Mouse (Mus musculus) cortical plate, adult 2 months (tissue): ENCODE data around the gene Gm42688. TPM values are rescaled to one million over a fixed set of nuclear protein-coding genes. Genes with fewer than 3 reads are reported as not detected.

Source experiments
- H3K27ac ChIP-seq: fragments of 200-500 bp; 2 replicates; pipeline ENCODE4 v1.5.1; 2012; ENCODE audit warnings: low read length, control low read depth, inconsistent platforms; ENCODE audit not compliant: insufficient read depth
- H3K4me1 ChIP-seq: fragments of 200-500 bp; 2 replicates; pipeline ENCODE4 v1.6.1; 2011; ENCODE audit warnings: low read length; ENCODE audit not compliant: control insufficient read depth, insufficient read depth
- H3K4me3 ChIP-seq: fragments of 200-500 bp; 2 replicates; pipeline ENCODE4 v1.5.1; 2011; ENCODE audit warnings: mild to moderate bottlenecking, low read length, control low read depth; ENCODE audit not compliant: insufficient read depth
- CTCF ChIP-seq: fragments of 200-500 bp; IDR thresholded peaks from 2 replicates; pipeline ENCODE4 v1.5.1; 2011; ENCODE audit warnings: mild to moderate bottlenecking, control low read depth, low read length; ENCODE audit not compliant: insufficient read depth; ENCODE audit errors: extremely low read depth
- POLR2A ChIP-seq: fragments of 200-500 bp; IDR thresholded peaks from 2 replicates; pipeline ENCODE4 v1.6.1; 2011; ENCODE audit warnings: mild to moderate bottlenecking, low read length, control low read depth; ENCODE audit not compliant: insufficient read depth; ENCODE audit errors: extremely low read depth
- polyA plus RNA-seq: library from polyadenylated mRNA; depleted of rRNA; stranded (reverse); fragments of >200 nt; gene quantifications from 2 replicates; pipeline ENCODE4 v1.2.3, GENCODE M21; 2012

Gene Gm42688
- polyA plus RNA-seq, 1 experiment: 7.8 TPM

DNA sequence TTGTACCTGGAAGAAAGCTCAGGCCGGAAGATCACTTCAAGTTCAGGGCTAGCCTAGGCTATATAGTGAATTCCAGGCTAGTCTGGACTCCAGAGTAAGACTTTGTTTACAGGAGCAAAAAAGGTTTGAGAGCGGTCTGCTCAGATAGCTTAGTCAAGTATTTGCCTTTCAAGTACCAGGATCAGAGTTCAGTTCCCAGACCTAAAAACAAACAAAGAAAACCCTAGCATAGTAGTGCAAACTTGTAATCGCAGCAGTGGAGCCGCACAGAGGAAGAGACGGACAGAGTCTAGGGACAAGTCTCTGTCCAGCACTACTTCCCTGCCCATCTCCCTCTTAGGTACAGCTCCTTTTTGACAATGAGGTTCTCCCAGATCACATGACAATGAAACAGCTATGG, 21.2 kb upstream of the Gm42688 start:
- H3K4me1 ChIP-seq: 0 out of 2 replicates have a peak, but pooled peaks cover 3% of the 10 kb centered on the region
- TF ChIP-seq POLR2A (no peak), CTCF (no peak)
- no peak overlapping the region for H3K27ac ChIP-seq
- no peak overlapping the region for H3K4me3 ChIP-seq

GRCm38 (mm10) chr6:83083497-83083896, 17.9 kb upstream of the Gm42688 start:
- Histone ChIP-seq H3K4me3 (no peak overlapping the region), H3K4me1 (0 out of 2 replicates have a peak, but pooled peaks cover 3% of the 10 kb centered on the region), H3K27ac (no peak overlapping the region)
- TF ChIP-seq CTCF (no peak), POLR2A (no peak)

- Histone ChIP-seq H3K4me1 (no peaks in the 10 kb centered on the region), H3K4me3 (no peak overlapping the region), H3K27ac (no peak overlapping the region)
- TF ChIP-seq POLR2A: no peak
- no peak for TF ChIP-seq CTCF
These were observed 16.9 kb upstream of the Gm42688 start for GRCm38 (mm10) chr6:83084477-83084876.

GRCm38 (mm10) chr6:83086121-83087035, 15.0 kb upstream of the Gm42688 start, which contains the start of gene Lbx2:
Lbx2 (plus strand) TSS chr6:83086367.
- H3K27ac ChIP-seq: no peak within 1 kb of the TSS
- no peak for TF ChIP-seq CTCF
- TF ChIP-seq POLR2A: no peak
- no peak within 1 kb of the TSS; the same call in 1 of the 2 replicates for H3K4me3 ChIP-seq
- no peaks in the 10 kb centered on the region for H3K4me1 ChIP-seq

DNA sequence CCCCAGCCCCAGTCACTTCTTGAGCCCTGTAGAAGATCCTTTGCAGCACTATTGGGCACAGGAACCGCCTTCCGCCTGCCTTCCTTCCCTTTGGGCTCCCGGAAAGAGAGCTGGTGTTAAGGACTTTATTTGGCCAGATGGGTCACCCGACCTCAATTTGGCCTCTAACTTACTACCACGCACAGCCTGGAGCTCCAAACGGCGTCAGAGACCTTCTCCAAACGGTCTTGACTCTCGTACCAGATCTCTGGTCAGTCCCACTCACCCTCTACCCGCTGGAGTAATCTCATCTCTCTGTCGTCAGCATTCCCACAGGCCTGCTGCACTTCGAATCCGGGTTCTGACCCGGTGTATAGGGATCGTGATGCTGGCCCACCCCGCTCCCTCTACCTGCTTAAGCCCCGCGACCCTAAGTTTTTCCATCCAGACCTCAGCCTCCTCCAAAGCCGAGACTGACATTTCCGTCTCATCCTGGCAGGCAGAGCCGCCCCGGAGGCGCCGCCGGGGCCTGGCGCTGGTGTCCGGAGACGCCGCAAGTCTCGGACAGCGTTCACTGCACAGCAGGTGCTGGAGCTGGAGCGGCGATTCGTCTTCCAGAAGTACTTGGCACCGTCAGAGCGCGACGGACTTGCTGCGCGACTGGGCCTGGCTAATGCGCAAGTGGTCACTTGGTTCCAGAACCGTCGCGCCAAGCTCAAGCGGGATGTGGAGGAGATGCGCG, 14.1 kb upstream of the Gm42688 start:
- TF ChIP-seq POLR2A (no peak), CTCF (no peak)
- Histone ChIP-seq H3K4me3 (no peak overlapping the region; the same call in 1 of the 2 replicates), H3K4me1 (no peaks in the 10 kb centered on the region), H3K27ac (no peak overlapping the region)

- Histone ChIP-seq H3K4me3 (no peak overlapping the region), H3K27ac (no peak overlapping the region), H3K4me1 (no peaks in the 10 kb centered on the region)
- no peak for TF ChIP-seq POLR2A
- no peak for TF ChIP-seq CTCF
These were observed 13.5 kb upstream of the Gm42688 start for GRCm38 (mm10) chr6:83087926-83088260.

- Histone ChIP-seq H3K27ac (no peak overlapping the region), H3K4me1 (no peaks in the 10 kb centered on the region), H3K4me3 (no peak overlapping the region)
- TF ChIP-seq POLR2A: no peak
These were observed 8.8 kb upstream of the Gm42688 start for GRCm38 (mm10) chr6:83092416-83093127.

DNA sequence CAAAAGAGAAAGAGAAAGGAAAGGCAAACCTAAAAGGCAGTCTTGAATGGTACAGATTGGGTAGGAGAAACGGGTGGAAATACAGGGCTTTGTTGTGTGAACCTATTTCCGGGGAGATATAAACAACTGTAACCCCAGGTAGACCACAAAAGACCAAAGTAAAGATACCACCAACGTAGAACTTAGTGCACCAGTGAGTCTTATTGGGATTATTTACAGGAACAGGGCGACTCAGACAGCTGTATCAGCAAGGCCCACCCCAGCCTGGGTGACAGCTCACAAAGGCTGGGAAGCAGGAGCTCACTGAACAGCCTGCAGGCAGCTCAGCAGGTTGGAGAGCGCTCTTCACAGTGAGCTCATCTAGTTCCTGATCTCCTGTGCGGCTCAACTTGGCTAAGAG, 5.4 kb upstream of the Gm42688 start:
- TF ChIP-seq POLR2A (no peak), CTCF (no peak)
- Histone ChIP-seq H3K4me3 (no peak overlapping the region), H3K4me1 (no peaks in the 10 kb centered on the region), H3K27ac (no peak overlapping the region)

- Histone ChIP-seq H3K4me1 (peaks cover 2% of the 10 kb centered on the region), H3K4me3 (no peak overlapping the region), H3K27ac (no peak overlapping the region)
- TF ChIP-seq POLR2A (no peak), CTCF (no peak)
These were observed 3.0 kb upstream of the Gm42688 start for GRCm38 (mm10) chr6:83098411-83098810.
